Mouse (Mus musculus) stomach, embryonic 16.5 days (tissue): ENCODE measurements around the gene Calhm6. TPM values are rescaled to one million over a fixed set of nuclear protein-coding genes. Genes with fewer than 3 reads are reported as not detected.

ENCODE experiments used
- ATAC-seq: fragments of 200-750 bp; cut with Nextera tagmentation; 2 replicates; pipeline ENCODE4 v1.8.0; 2017; ENCODE audit warnings: moderate number of reproducible peaks, moderate TSS enrichment; ENCODE audit not compliant: insufficient read depth, low FRiP score
- H3K27ac ChIP-seq: fragments of 300-500 bp; sonication (generic); 2 replicates; pipeline ENCODE4 v1.5.1; 2014; ENCODE audit warnings: low read length
- H3K27me3 ChIP-seq: fragments of 300-500 bp; sonication (generic); 2 replicates; pipeline ENCODE4 v1.6.1; 2014; ENCODE audit warnings: low read length, control low read depth, mixed read lengths; ENCODE audit not compliant: control insufficient read depth, insufficient read depth
- H3K36me3 ChIP-seq: fragments of 300-500 bp; sonication (generic); 2 replicates; pipeline ENCODE4 v1.6.1; 2014; ENCODE audit warnings: low read length; ENCODE audit not compliant: control insufficient read depth, insufficient read depth
- H3K4me1 ChIP-seq: fragments of 300-500 bp; sonication (generic); 2 replicates; pipeline ENCODE4 v1.6.1; 2014; ENCODE audit warnings: low read length, control low read depth, mixed read lengths; ENCODE audit not compliant: control insufficient read depth, insufficient read depth
- H3K4me2 ChIP-seq: fragments of 300-500 bp; sonication (generic); 2 replicates; pipeline ENCODE4 v1.6.1; 2014; ENCODE audit warnings: low read depth, low read length, mixed read lengths
- H3K4me3 ChIP-seq: fragments of 300-500 bp; sonication (generic); replicated peaks from 2 replicates; pipeline ENCODE4 v1.5.1; 2014; ENCODE audit warnings: mild to moderate bottlenecking, low read length
- H3K9ac ChIP-seq: fragments of 300-500 bp; sonication (generic); 2 replicates; pipeline ENCODE4 v1.6.1; 2014; ENCODE audit warnings: low read length
- H3K9me3 ChIP-seq: fragments of 300-500 bp; sonication (generic); replicated peaks from 2 replicates; pipeline ENCODE4 v1.6.1; 2016; ENCODE audit warnings: low read length, control low read depth; ENCODE audit not compliant: control insufficient read depth
- WGBS: fragments of 180-500 bp; shearing (Covaris S2); extraction: QIAGEN DNeasy Blood & Tissue Kit; methylation state at CpG from one replicate; pipeline ENCODE4 v1.1.7; 2014; 5-methylcytosine and 5-hydroxymethylcytosine counted together
- polyA plus RNA-seq: library from polyadenylated mRNA; unstranded; fragments of >200 nt; fragmentation: Nextera tagmentation; extraction: Ambion mirVana; gene quantifications from 2 replicates; pipeline ENCODE4 v1.2.1, GENCODE M21; 2015

Gene Calhm6
- polyA plus RNA-seq, 1 experiment from 2014 or later, result 1.3 TPM

- Histone ChIP-seq H3K27me3 (no peaks in the 10 kb centered on the region), H3K9ac (no peak overlapping the region), H3K4me1 (no peaks in the 10 kb centered on the region), H3K9me3 (no peaks in the 10 kb centered on the region), H3K36me3 (0 out of 2 replicates have a peak, but pooled peaks cover 4% of the 10 kb centered on the region), H3K4me3 (no peak overlapping the region), H3K27ac (no peak overlapping the region), H3K4me2 (no peak overlapping the region)
- no peak for ATAC-seq
- WGBS, result 28% methylated on average over 6 of the region's 6 CpGs
These were observed 22.7 kb upstream of the Calhm6 start for GRCm38 (mm10) chr10:34150454-34150853.

GRCm38 (mm10) chr10:34149772-34150171, 22.0 kb upstream of the Calhm6 start:
- Histone ChIP-seq H3K4me2 (no peak overlapping the region), H3K4me3 (no peak overlapping the region), H3K4me1 (no peaks in the 10 kb centered on the region), H3K36me3 (0 out of 2 replicates have a peak, but pooled peaks cover 4% of the 10 kb centered on the region), H3K27me3 (no peaks in the 10 kb centered on the region), H3K9ac (no peak overlapping the region), H3K9me3 (no peaks in the 10 kb centered on the region), H3K27ac (no peak overlapping the region)
- no peak for ATAC-seq
- 68% methylated on average over 3 of the region's 3 CpGs for WGBS

- ATAC-seq, result no peak
- H3K4me2 ChIP-seq, result no peak overlapping the region
- H3K4me1 ChIP-seq, result no peaks in the 10 kb centered on the region
- no peak overlapping the region for H3K4me3 ChIP-seq
- 78% methylated on average over 2 of the region's 2 CpGs for WGBS
- no peaks in the 10 kb centered on the region for H3K36me3 ChIP-seq
- no peaks in the 10 kb centered on the region for H3K9me3 ChIP-seq
- H3K27me3 ChIP-seq, result no peaks in the 10 kb centered on the region
- H3K9ac ChIP-seq, result no peak overlapping the region
- no peak overlapping the region for H3K27ac ChIP-seq
These were observed 13.9 kb upstream of the Calhm6 start for GRCm38 (mm10) chr10:34141693-34142092.

- Histone ChIP-seq H3K9ac (no peak overlapping the region), H3K4me2 (no peak overlapping the region), H3K27ac (no peak overlapping the region), H3K27me3 (no peaks in the 10 kb centered on the region), H3K4me1 (no peaks in the 10 kb centered on the region), H3K36me3 (no peaks in the 10 kb centered on the region), H3K4me3 (no peak overlapping the region), H3K9me3 (no peaks in the 10 kb centered on the region)
- WGBS, result 44% methylated on average over 4 of the region's 4 CpGs
- ATAC-seq, result no peak
These were observed 12.0 kb upstream of the Calhm6 start for GRCm38 (mm10) chr10:34139768-34140167.

GRCm38 (mm10) chr10:34138027-34138426, 10.2 kb upstream of the Calhm6 start:
- 35% methylated on average over 6 of the region's 6 CpGs for WGBS
- Histone ChIP-seq H3K27me3 (no peaks in the 10 kb centered on the region), H3K4me1 (no peaks in the 10 kb centered on the region), H3K4me2 (no peak overlapping the region), H3K9ac (no peak overlapping the region), H3K9me3 (no peaks in the 10 kb centered on the region), H3K36me3 (no peaks in the 10 kb centered on the region), H3K27ac (no peak overlapping the region), H3K4me3 (no peak overlapping the region)
- ATAC-seq, result no peak

GRCm38 (mm10) chr10:34136432-34136831, 8.6 kb upstream of the Calhm6 start:
- Histone ChIP-seq H3K9me3 (no peaks in the 10 kb centered on the region), H3K9ac (no peak overlapping the region), H3K4me2 (no peak overlapping the region), H3K4me1 (no peaks in the 10 kb centered on the region), H3K27me3 (no peaks in the 10 kb centered on the region), H3K4me3 (no peak overlapping the region), H3K27ac (no peak overlapping the region), H3K36me3 (no peaks in the 10 kb centered on the region)
- 24% methylated on average over 6 of the region's 6 CpGs for WGBS
- no peak for ATAC-seq

- Histone ChIP-seq H3K4me1 (no peaks in the 10 kb centered on the region), H3K27ac (no peak overlapping the region), H3K27me3 (no peaks in the 10 kb centered on the region), H3K4me3 (no peak overlapping the region), H3K9me3 (no peaks in the 10 kb centered on the region), H3K4me2 (no peak overlapping the region), H3K36me3 (no peaks in the 10 kb centered on the region), H3K9ac (no peak overlapping the region)
- WGBS, result 69% methylated on average over 2 of the region's 2 CpGs
- no peak for ATAC-seq
These were observed 3.6 kb upstream of the Calhm6 start for GRCm38 (mm10) chr10:34131356-34131755.

GRCm38 (mm10) chr10:34128391-34128790, 607 bp upstream of the Calhm6 start:
- no peaks in the 10 kb centered on the region for H3K4me1 ChIP-seq
- H3K27me3 ChIP-seq, result no peaks in the 10 kb centered on the region
- H3K4me2 ChIP-seq, result no peak overlapping the region
- no peak overlapping the region for H3K9ac ChIP-seq
- no peaks in the 10 kb centered on the region for H3K36me3 ChIP-seq
- WGBS, result 74% methylated on average over 6 of the region's 6 CpGs
- no peak overlapping the region for H3K27ac ChIP-seq
- H3K4me3 ChIP-seq, result no peak overlapping the region
- no peak for ATAC-seq
- H3K9me3 ChIP-seq, result no peaks in the 10 kb centered on the region

- 90% methylated on average over 2 of the region's 2 CpGs for WGBS
- H3K4me2 ChIP-seq, result no peak overlapping the region
- H3K27me3 ChIP-seq, result no peaks in the 10 kb centered on the region
- H3K27ac ChIP-seq, result no peak overlapping the region
- no peak overlapping the region for H3K9ac ChIP-seq
- H3K4me1 ChIP-seq, result no peaks in the 10 kb centered on the region
- no peak for ATAC-seq
- no peak overlapping the region for H3K4me3 ChIP-seq
- no peaks in the 10 kb centered on the region for H3K9me3 ChIP-seq
- no peaks in the 10 kb centered on the region for H3K36me3 ChIP-seq
These were observed 9.4 kb downstream of the Calhm6 start for GRCm38 (mm10) chr10:34118421-34118820.

GRCm38 (mm10) chr10:34117770-34118169, 10.0 kb downstream of the Calhm6 start:
- H3K4me1 ChIP-seq, result no peaks in the 10 kb centered on the region
- no peaks in the 10 kb centered on the region for H3K27me3 ChIP-seq
- no peaks in the 10 kb centered on the region for H3K9me3 ChIP-seq
- no peak for ATAC-seq
- no peaks in the 10 kb centered on the region for H3K36me3 ChIP-seq
- H3K9ac ChIP-seq, result no peak overlapping the region
- no peak overlapping the region for H3K4me3 ChIP-seq
- no peak overlapping the region for H3K27ac ChIP-seq
- H3K4me2 ChIP-seq, result no peak overlapping the region
